Mouse (Mus musculus) cerebellum, postnatal 25 days (tissue): Measurements from ENCODE around the gene Gins2.

Experiments
- DNase-seq, 2 experiments: peaks; one replicate each; pipeline ENCODE4 v3.0.0; 2021; ENCODE audit warnings: mixed read lengths in 2 of 2

The Gins2 gene

GRCm38 (mm10) chr8:120544155-120544554 lies 44.9 kb downstream of the Gins2 start:
- DNase-seq: no peak

GRCm38 (mm10) chr8:120543416-120544055 lies 45.6 kb downstream of the Gins2 start:
- peak; percentile 58 to 70 for DNase-seq

- DNase-seq: no peak
These were observed 46.1 kb downstream of the Gins2 start for GRCm38 (mm10) chr8:120542995-120543394.

GRCm38 (mm10) chr8:120539775-120540625 lies 49.1 kb downstream of the Gins2 start:
- peak in 1 of 2 experiments; percentile 65 for DNase-seq

- peak in 1 of 2 experiments; percentile 53 for DNase-seq
These were observed 49.7 kb downstream of the Gins2 start for GRCm38 (mm10) chr8:120539381-120539774.

GRCm38 (mm10) chr8:120538397-120539240 lies 50.5 kb downstream of the Gins2 start:
- DNase-seq: peak; percentile 76 to 81

GRCm38 (mm10) chr8:120537818-120538396 lies 51.2 kb downstream of the Gins2 start:
- peak; percentile 84 to 88 for DNase-seq

GRCm38 (mm10) chr8:120537207-120537817 lies 51.8 kb downstream of the Gins2 start:
- peak; percentile 87 to 92 for DNase-seq

- DNase-seq: peak in 1 of 2 experiments; percentile 77
These were observed 52.5 kb downstream of the Gins2 start for GRCm38 (mm10) chr8:120536306-120537206.

GRCm38 (mm10) chr8:120535452-120536305 lies 53.4 kb downstream of the Gins2 start:
- peak; percentile 90 to 93 for DNase-seq

- peak; percentile 92 to 93 for DNase-seq
These were observed 54.4 kb downstream of the Gins2 start for GRCm38 (mm10) chr8:120534504-120535368.

GRCm38 (mm10) chr8:120534080-120534479 lies 55.0 kb downstream of the Gins2 start:
- no peak for DNase-seq

GRCm38 (mm10) chr8:120533380-120533779 lies 55.7 kb downstream of the Gins2 start:
- DNase-seq: no peak

- no peak for DNase-seq
These were observed 56.4 kb downstream of the Gins2 start for GRCm38 (mm10) chr8:120532517-120533215.

- DNase-seq: peak in 1 of 2 experiments; percentile 61
These were observed 57.2 kb downstream of the Gins2 start for GRCm38 (mm10) chr8:120531775-120532516.

GRCm38 (mm10) chr8:120530954-120531656 lies 58.0 kb downstream of the Gins2 start:
- DNase-seq: no peak

GRCm38 (mm10) chr8:120529226-120529625 lies 59.9 kb downstream of the Gins2 start:
- DNase-seq: no peak
